Mouse (Mus musculus): ENCODE data around the gene Gpr137.
"Not testable (repeated sequence)": the region's sequence is repeated elsewhere in the genome, so short reads cannot be mapped to it uniquely, and the experiment has no call there.

The Gpr137 gene

DNA sequence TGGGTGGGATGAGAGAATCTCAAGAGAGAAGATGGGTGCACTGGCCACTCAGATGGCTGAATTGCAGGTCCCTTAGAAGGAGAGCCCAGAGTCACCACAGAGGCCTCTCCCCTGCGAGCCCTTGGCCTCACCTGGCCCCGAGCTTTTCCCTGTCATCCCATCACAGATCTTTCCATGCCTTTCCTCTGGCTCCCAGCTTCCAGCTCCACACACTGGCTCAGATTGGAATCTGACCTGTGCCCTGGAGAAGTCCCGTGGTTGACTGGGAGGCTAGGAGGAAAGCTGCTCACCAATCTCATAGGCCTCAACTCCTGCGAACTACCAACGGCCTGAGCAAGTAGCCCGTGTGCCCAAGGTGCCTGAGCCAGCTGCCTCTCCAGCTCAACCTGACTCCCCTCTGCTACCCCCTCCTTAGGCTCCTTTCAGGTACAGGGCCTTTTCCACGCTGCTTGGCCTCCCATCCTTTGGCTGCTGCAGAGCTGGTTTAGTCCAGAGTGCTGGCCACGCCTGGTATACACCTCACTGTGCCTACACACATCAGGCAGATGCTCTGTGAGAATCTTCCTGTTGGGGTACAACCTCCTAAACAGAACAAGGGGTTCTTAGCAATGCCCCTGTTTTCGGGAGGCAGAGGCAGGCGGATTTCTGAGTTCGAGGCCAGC lies 36.7 kb downstream of the Gpr137 start:
- DNase-seq (ENCODE audit: low spot score): no peak

GRCm38 (mm10) chr19:6904846-6905245 lies 37.4 kb downstream of the Gpr137 start:
- no peak for DNase-seq (ENCODE audit: low spot score)

DNA sequence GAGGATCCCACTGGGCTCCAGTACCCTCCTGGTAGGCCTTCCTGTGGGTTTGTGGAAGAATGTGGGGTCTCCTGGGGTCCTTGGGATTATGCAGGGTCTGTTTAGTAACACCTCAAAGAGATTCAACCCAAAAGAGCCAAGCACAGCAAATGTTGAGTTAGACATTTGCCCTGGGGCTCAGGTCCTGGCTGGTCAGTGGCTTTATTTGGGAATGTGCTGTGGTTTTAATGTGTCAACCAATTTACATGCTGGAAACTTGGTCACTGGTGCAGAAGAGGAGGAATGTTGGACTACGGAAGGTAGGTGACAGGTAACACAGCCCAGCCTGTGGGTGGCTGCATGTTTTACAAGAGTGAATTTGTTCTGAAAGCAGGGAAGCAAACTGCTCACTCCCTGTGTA lies 39.2 kb downstream of the Gpr137 start:
- no peak for DNase-seq (ENCODE audit: low spot score)

GRCm38 (mm10) chr19:6899641-6900040 lies 42.6 kb downstream of the Gpr137 start:
- no peak for DNase-seq (ENCODE audit: low spot score)

DNA sequence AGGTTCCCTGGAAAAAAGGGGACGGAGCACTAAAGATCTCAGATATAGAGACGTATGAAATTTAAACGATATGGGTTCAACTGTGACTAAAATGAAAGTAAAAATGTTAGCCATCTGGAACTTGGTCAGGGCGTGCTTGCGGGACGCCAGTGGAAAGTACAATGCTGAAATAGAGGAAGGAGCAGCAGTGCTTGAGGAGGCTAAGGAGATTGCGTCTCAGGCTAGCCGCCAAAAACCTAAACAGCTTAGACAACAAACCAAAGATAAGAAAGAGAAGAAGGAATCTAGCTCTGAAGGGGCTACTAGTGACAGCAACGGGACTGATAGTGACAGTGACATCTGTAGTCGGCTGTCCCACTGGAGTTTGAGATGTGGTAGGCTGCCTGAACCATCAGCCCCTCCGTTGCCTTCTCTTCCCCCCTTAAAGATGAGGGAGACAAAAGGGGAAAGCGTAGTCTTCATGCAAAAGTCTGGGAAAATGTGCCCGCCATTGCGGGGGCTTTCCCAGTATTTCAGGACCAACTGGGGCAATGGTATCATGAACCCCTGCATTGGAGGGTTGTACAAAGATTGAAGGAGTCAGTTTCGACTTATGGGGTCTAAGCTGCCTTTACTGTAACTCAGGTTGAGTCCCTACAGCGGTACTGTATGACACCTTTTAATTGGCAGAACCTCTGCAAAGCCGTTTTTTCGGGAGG lies 46.5 kb downstream of the Gpr137 start:
- not testable (repeated sequence) for DNase-seq (ENCODE audit: low spot score)

DNA sequence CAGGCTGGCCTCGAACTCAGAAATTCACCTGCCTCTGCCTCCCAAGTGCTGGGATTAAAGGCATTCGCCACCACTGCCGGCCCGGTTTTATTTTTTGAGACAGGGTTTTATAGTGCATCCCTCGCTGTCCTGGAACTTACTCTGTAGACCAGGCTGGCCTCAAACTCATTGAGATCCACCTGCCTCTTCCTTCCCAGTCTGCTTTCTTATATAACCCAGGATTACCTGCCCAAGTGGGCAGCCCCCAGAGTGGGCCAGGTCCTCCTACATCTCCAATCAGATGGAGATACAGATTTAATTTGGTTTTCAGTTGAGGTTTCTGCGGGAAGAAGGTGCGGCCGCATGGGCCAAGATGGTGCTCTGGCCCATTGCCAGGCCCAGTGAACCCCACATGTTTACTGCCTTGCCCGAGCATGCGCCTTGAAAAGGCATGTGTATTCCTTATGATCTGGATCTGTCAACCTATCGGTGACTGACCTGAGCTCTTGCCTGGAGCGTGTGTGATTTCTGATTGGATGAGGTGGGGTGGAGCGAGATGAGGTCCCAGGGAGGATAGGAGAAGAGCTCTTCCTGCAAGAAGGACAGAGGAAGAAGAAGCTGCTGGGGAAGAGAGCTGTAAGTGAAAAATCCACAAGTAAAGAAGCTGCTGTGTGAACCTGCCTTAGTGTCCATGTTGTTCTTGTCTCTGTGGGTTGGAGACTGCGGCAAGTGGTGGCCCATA lies 48.4 kb downstream of the Gpr137 start:
- no peak for DNase-seq (ENCODE audit: low spot score)

GRCm38 (mm10) chr19:6892512-6892911 lies 49.8 kb downstream of the Gpr137 start:
- DNase-seq (ENCODE audit: low spot score): no peak

All from left cerebral cortex, adult 11 months (tissue).